Mouse (Mus musculus): ENCODE data around the gene Sema4g. TPM values are rescaled to one million over a fixed set of nuclear protein-coding genes. Genes with fewer than 3 reads are reported as not detected.

Gene Sema4g
- polyA plus RNA-seq, 1 experiment from 2014 or later = 20.4 TPM

GRCm38 (mm10) chr19:45017216-45017771 is 28.4 kb downstream of the Sema4g start:
- Histone ChIP-seq H3K27ac (peak overlapping the region; percentile 93), H3K27me3 (replicated peaks) (0 out of 2 replicates have a peak, but pooled peaks cover 3% of the 10 kb centered on the region), H3K36me3 (replicated peaks) (no peaks in the 10 kb centered on the region), H3K9ac (peak overlapping the region; percentile 65), H3K4me1 (peaks cover 53% of the 10 kb centered on the region), H3K4me2 (peak overlapping the region; percentile 87), H3K9me3 (no peaks in the 10 kb centered on the region), H3K4me3 (peak overlapping the region; percentile 74)
- peak; percentile 69 for ATAC-seq (replicated peaks)
- under 1% methylated on average over 25 of the region's 27 CpGs for WGBS

- ATAC-seq (replicated peaks) = peak; percentile 76
- Histone ChIP-seq H3K27ac (peak overlapping the region; percentile 93), H3K27me3 (replicated peaks) (0 out of 2 replicates have a peak, but pooled peaks cover 3% of the 10 kb centered on the region), H3K36me3 (replicated peaks) (no peaks in the 10 kb centered on the region), H3K9me3 (no peaks in the 10 kb centered on the region), H3K4me1 (peaks cover 53% of the 10 kb centered on the region), H3K4me3 (peak overlapping the region; percentile 74), H3K9ac (peak overlapping the region; percentile 65), H3K4me2 (peak overlapping the region; percentile 87)
- under 1% methylated on average over 28 of the region's 48 CpGs for WGBS
Observed at GRCm38 (mm10) chr19:45017909-45018308, 29.0 kb downstream of the Sema4g start.

GRCm38 (mm10) chr19:45018351-45018831 is 29.5 kb downstream of the Sema4g start:
- H3K27me3 ChIP-seq (replicated peaks) = 0 out of 2 replicates have a peak, but pooled peaks cover 3% of the 10 kb centered on the region
- peaks cover 53% of the 10 kb centered on the region for H3K4me1 ChIP-seq
- H3K9me3 ChIP-seq = no peaks in the 10 kb centered on the region
- peak overlapping the region; percentile 87 for H3K4me2 ChIP-seq
- H3K27ac ChIP-seq = peak overlapping the region; percentile 93
- H3K9ac ChIP-seq = peak overlapping the region; percentile 65
- peak overlapping the region; percentile 74 for H3K4me3 ChIP-seq
- no peaks in the 10 kb centered on the region for H3K36me3 ChIP-seq (replicated peaks)
- ATAC-seq (replicated peaks) = peak; percentile 12
- 0% methylated on average over 13 of the region's 13 CpGs for WGBS

- Histone ChIP-seq H3K27ac (no peak overlapping the region), H3K9ac (no peak overlapping the region), H3K36me3 (replicated peaks) (0 out of 2 replicates have a peak, but pooled peaks cover 5% of the 10 kb centered on the region), H3K9me3 (no peaks in the 10 kb centered on the region), H3K4me1 (peaks cover 46% of the 10 kb centered on the region), H3K4me3 (no peak overlapping the region), H3K27me3 (replicated peaks) (no peaks in the 10 kb centered on the region), H3K4me2 (no peak overlapping the region)
- 74% methylated on average over 6 of the region's 6 CpGs for WGBS
- ATAC-seq (replicated peaks) = no peak
Observed at GRCm38 (mm10) chr19:45020348-45020747, 31.4 kb downstream of the Sema4g start.

- H3K9me3 ChIP-seq = no peaks in the 10 kb centered on the region
- no peak overlapping the region for H3K4me2 ChIP-seq
- H3K9ac ChIP-seq = no peak overlapping the region
- H3K27me3 ChIP-seq (replicated peaks) = no peaks in the 10 kb centered on the region
- no peak for ATAC-seq (replicated peaks)
- H3K4me3 ChIP-seq = no peak overlapping the region
- peaks cover 36% of the 10 kb centered on the region for H3K4me1 ChIP-seq
- no peak overlapping the region for H3K27ac ChIP-seq
- WGBS = 94% methylated on average over 15 of the region's 15 CpGs
- H3K36me3 ChIP-seq (replicated peaks) = peaks cover 12% of the 10 kb centered on the region; the same call in 1 of the 2 replicates
Observed at GRCm38 (mm10) chr19:45021362-45021761, 32.5 kb downstream of the Sema4g start.

GRCm38 (mm10) chr19:45023993-45024392 is 35.1 kb downstream of the Sema4g start:
- no peak; the same call in 1 of the 2 replicates for ATAC-seq (replicated peaks)
- Histone ChIP-seq H3K27me3 (replicated peaks) (no peaks in the 10 kb centered on the region), H3K4me3 (no peak overlapping the region), H3K27ac (no peak overlapping the region), H3K4me2 (no peak overlapping the region), H3K36me3 (replicated peaks) (peaks cover 12% of the 10 kb centered on the region; the same call in 1 of the 2 replicates), H3K4me1 (peaks cover 21% of the 10 kb centered on the region), H3K9me3 (no peaks in the 10 kb centered on the region), H3K9ac (no peak overlapping the region)
- 84% methylated on average over 11 of the region's 11 CpGs for WGBS

GRCm38 (mm10) chr19:45024775-45025174 is 35.9 kb downstream of the Sema4g start:
- no peaks in the 10 kb centered on the region for H3K9me3 ChIP-seq
- H3K9ac ChIP-seq = no peak overlapping the region
- 89% methylated on average over 20 of the region's 20 CpGs for WGBS
- ATAC-seq (replicated peaks) = no peak
- no peak overlapping the region for H3K27ac ChIP-seq
- H3K4me3 ChIP-seq = no peak overlapping the region
- no peaks in the 10 kb centered on the region for H3K27me3 ChIP-seq (replicated peaks)
- peaks cover 12% of the 10 kb centered on the region; the same call in 1 of the 2 replicates for H3K36me3 ChIP-seq (replicated peaks)
- H3K4me1 ChIP-seq = peaks cover 17% of the 10 kb centered on the region
- H3K4me2 ChIP-seq = no peak overlapping the region

- 93% methylated on average over 37 of the region's 37 CpGs for WGBS
- Histone ChIP-seq H3K4me3 (no peak overlapping the region), H3K36me3 (replicated peaks) (peaks cover 12% of the 10 kb centered on the region; the same call in 1 of the 2 replicates), H3K4me2 (no peak overlapping the region), H3K27me3 (replicated peaks) (no peaks in the 10 kb centered on the region), H3K9ac (no peak overlapping the region), H3K9me3 (no peaks in the 10 kb centered on the region), H3K4me1 (peaks cover 13% of the 10 kb centered on the region), H3K27ac (no peak overlapping the region)
- no peak for ATAC-seq (replicated peaks)
Observed at GRCm38 (mm10) chr19:45025937-45026568, 37.2 kb downstream of the Sema4g start.

GRCm38 (mm10) chr19:45026958-45027670 is 38.2 kb downstream of the Sema4g start:
- no peak overlapping the region for H3K9ac ChIP-seq
- WGBS = 88% methylated on average over 6 of the region's 6 CpGs
- H3K4me1 ChIP-seq = peaks cover 10% of the 10 kb centered on the region
- H3K27ac ChIP-seq = no peak overlapping the region
- no peak for ATAC-seq (replicated peaks)
- H3K4me2 ChIP-seq = no peak overlapping the region
- H3K27me3 ChIP-seq (replicated peaks) = no peaks in the 10 kb centered on the region
- no peak overlapping the region for H3K4me3 ChIP-seq
- H3K36me3 ChIP-seq (replicated peaks) = peaks cover 12% of the 10 kb centered on the region; the same call in 1 of the 2 replicates
- H3K9me3 ChIP-seq = no peaks in the 10 kb centered on the region

GRCm38 (mm10) chr19:45027848-45028247 is 38.9 kb downstream of the Sema4g start:
- no peaks in the 10 kb centered on the region for H3K9me3 ChIP-seq
- peaks cover 7% of the 10 kb centered on the region for H3K4me1 ChIP-seq
- no peak overlapping the region for H3K9ac ChIP-seq
- no peak overlapping the region for H3K4me3 ChIP-seq
- peaks cover 12% of the 10 kb centered on the region; the same call in 1 of the 2 replicates for H3K36me3 ChIP-seq (replicated peaks)
- H3K4me2 ChIP-seq = no peak overlapping the region
- no peaks in the 10 kb centered on the region for H3K27me3 ChIP-seq (replicated peaks)
- 81% methylated on average over 6 of the region's 6 CpGs for WGBS
- no peak overlapping the region for H3K27ac ChIP-seq
- no peak for ATAC-seq (replicated peaks)

- H3K36me3 ChIP-seq (replicated peaks) = peaks cover 9% of the 10 kb centered on the region; the same call in 1 of the 2 replicates
- no peak overlapping the region for H3K9ac ChIP-seq
- 66% methylated on average over 19 of the region's 19 CpGs for WGBS
- H3K27me3 ChIP-seq (replicated peaks) = no peaks in the 10 kb centered on the region
- H3K4me3 ChIP-seq = no peak overlapping the region
- ATAC-seq (replicated peaks) = no peak
- H3K4me1 ChIP-seq = peaks cover 7% of the 10 kb centered on the region
- H3K27ac ChIP-seq = no peak overlapping the region
- H3K9me3 ChIP-seq = no peaks in the 10 kb centered on the region
- H3K4me2 ChIP-seq = no peak overlapping the region
Observed at GRCm38 (mm10) chr19:45028746-45029145, 39.8 kb downstream of the Sema4g start.

GRCm38 (mm10) chr19:45029571-45029970 is 40.7 kb downstream of the Sema4g start:
- Histone ChIP-seq H3K4me2 (no peak overlapping the region), H3K36me3 (replicated peaks) (peaks cover 6% of the 10 kb centered on the region; the same call in 1 of the 2 replicates), H3K4me1 (peaks cover 7% of the 10 kb centered on the region), H3K27me3 (replicated peaks) (no peaks in the 10 kb centered on the region), H3K4me3 (no peak overlapping the region), H3K9ac (no peak overlapping the region), H3K27ac (no peak overlapping the region), H3K9me3 (no peaks in the 10 kb centered on the region)
- 45% methylated on average over 9 of the region's 9 CpGs for WGBS
- ATAC-seq (replicated peaks) = no peak

All from midbrain, embryonic 15.5 days (tissue).